Mouse (Mus musculus): ENCODE data around the gene Popdc3. TPM values are rescaled to one million over a fixed set of nuclear protein-coding genes. Genes with fewer than 3 reads are reported as not detected.

Popdc3 gene
- polyA plus RNA-seq, 1 experiment, result not detected

DNA sequence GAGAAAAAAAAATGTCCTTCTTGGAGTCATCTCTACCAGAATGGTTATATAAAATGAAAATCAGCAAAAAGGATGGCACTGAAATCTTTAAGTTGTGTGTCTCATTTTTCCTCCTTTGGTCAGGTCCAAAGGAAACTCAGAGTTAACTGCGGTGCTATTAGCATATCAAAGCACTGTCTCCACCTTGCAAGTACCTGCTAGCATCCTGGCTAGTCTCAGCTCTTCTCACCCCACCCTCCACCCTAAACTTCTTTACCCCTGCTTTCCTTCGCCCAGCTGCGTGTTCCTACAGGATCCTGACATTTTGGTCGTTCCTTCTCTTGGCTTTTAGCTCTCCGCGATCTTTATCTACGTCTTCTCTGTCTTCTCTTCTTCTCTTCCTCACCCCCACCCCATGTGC lies 110.5 kb downstream of the Popdc3 start:
- no peak for TF ChIP-seq GATA1 (IDR thresholded peaks at IDR 0.05; ENCODE audit: low read length)

GRCm38 (mm10) chr10:45289218-45290105 lies 111.6 kb downstream of the Popdc3 start:
- TF ChIP-seq GATA1 (IDR thresholded peaks at IDR 0.05; ENCODE audit: low read length), result no peak

DNA sequence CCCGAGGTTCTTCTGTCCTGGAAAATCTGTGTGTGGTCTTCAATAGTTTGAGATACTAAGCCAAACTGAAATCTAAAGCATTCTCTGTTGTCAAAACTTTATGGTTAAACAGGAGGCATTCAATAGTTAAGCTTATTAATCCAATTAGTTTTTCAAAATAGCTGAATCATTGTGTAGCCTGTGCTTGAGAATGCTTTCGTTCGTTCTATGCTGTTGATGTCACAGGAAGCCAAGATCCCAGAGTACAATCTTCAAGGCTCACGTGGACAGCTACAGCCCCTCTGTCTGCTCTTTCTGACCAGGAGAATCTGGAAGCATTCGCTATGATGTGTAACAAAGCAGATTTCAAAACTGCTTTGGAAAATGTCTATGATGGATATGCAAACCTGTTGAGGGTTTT lies 112.7 kb downstream of the Popdc3 start:
- TF ChIP-seq GATA1 (IDR thresholded peaks at IDR 0.05; ENCODE audit: low read length), result no peak

GRCm38 (mm10) chr10:45295093-45295492 lies 117.2 kb downstream of the Popdc3 start:
- TF ChIP-seq GATA1 (IDR thresholded peaks at IDR 0.05; ENCODE audit: low read length), result no peak

- TF ChIP-seq GATA1 (IDR thresholded peaks at IDR 0.05; ENCODE audit: low read length), result no peak
Observed at GRCm38 (mm10) chr10:45298503-45298902, 120.6 kb downstream of the Popdc3 start.

GRCm38 (mm10) chr10:45299509-45299908 lies 121.6 kb downstream of the Popdc3 start:
- no peak for TF ChIP-seq GATA1 (IDR thresholded peaks at IDR 0.05; ENCODE audit: low read length)

DNA sequence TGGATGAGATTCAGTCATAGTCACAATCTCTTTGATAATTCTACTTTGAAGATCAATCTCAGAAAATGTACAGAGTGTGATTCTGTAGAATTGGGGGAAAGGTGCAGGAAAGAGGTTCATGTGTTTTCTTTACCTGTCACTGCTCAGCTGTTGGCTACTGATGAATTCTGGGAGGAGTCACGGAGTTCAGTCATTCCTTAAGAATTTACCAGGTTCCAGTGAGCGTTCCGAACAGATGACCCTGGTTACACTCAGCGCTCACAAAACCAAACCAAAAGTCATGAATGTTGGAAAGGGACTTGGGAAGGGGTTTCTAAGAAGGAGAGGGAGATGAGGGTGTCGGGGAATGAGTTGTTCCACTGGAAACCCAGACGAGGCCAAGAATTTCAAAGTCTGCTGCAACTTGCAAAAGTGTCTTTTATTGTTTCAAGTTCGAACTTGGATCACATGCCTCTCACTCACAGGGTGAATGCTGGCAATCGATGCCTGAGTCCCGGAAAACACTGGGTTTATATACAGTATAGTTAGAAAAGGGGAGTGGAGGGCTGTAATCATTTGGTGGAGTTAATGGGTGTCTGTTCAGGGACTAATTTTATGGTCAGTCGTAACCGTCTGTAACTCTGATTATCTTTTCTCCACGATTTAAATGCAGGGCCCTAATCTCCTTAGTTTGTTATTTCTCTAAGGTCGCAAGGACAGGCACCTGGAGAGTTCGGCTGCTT lies 125.6 kb downstream of the Popdc3 start:
- no peak for TF ChIP-seq GATA1 (IDR thresholded peaks at IDR 0.05; ENCODE audit: low read length)

DNA sequence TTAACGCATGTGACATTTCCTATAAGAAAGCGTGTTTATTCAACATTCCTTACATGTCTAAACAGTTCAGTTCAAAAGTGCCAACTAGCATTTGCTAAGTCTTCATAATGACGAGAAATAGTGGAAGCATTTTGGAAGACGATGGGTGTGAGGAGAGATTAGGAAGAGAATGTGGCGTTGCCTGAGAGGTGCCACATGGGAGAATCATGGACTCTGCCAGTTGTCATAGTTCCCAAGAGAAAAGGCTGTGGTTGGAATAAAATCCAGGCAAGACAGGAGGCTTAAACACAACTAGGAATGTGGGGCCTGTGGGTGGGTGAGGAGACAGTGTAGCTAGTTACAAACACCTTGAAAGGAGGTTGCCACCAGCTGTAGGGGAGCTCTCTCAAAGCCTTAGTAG lies 127.3 kb downstream of the Popdc3 start:
- TF ChIP-seq GATA1 (IDR thresholded peaks at IDR 0.05; ENCODE audit: low read length), result no peak

DNA sequence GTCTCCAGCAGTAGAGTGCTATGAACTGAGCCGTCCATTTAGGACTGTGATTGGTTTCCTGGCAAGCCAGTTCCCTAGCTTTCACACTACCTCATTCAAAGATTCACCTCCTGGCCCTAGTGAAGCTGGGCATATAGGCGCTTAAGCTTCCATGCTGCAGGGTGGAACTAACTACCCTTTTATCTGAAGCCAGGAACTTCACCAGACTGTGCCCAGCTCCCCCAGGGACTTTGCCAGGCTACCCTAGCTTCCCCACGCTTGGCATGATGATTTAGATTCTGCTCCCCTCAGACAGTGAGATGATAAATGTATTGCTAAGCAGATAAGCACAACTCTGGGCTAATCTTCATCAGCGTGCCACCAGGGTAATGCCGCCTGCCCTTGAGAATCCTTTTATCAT lies 133.2 kb downstream of the Popdc3 start:
- TF ChIP-seq GATA1 (IDR thresholded peaks at IDR 0.05; ENCODE audit: low read length), result no peak

DNA sequence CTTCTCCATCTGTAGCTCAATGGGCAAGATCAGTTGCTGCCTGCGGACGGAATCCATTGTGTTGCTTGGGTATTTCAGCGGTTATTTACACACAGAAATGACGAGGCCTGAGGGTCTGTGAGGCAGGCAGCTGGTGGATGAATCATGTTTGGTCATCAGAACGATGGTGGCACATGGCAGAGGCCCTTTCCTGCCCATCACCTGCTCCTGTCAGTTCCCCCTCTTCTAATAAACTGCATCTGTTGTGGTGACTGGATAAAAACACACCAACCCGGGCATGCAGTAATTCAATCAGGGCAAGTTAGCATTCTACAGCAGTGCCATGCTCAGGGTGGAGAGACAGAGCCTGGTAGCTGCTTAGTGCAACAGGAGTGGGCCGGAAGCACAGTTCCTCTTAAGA lies 133.7 kb downstream of the Popdc3 start:
- no peak for TF ChIP-seq GATA1 (IDR thresholded peaks at IDR 0.05; ENCODE audit: low read length)

DNA sequence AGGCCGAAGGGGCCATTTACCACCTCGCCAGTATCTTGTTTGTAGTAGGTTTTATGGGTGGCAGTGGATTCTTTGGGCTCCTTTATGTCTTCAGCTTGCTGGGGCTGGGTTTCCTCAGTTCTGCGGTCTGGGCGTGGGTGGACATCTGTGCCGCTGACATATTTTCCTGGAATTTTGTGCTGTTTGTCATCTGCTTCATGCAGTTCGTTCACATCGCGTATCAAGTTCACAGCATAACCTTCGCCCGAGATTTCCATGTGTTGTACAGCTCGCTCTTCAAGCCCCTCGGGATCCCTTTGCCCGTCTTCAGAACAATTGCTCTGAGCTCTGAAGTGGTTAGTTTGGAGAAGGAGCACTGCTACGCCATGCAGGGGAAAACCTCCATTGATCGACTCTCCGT lies 137.0 kb downstream of the Popdc3 start:
- no peak for TF ChIP-seq GATA1 (IDR thresholded peaks at IDR 0.05; ENCODE audit: low read length)

DNA sequence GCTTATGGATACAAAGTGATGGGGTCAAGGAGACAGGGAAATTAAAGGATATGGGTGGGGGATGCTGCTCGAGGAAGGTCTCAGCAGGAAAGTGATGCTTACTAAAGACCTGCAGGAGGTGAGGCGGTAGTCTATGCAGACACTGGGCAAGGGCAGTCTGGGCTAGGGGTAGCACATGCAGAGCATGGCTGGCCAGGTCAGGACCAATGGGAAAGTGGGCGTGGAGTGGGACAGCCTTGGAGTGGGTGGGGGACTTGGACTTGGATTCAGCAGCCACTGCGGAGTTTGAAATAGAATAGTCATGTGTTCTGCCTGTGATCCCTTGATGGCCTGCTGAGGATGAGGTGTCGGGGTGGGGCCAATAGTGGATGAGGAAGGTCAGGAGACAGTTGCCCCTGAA lies 141.0 kb downstream of the Popdc3 start:
- no peak for TF ChIP-seq GATA1 (IDR thresholded peaks at IDR 0.05; ENCODE audit: low read length)

- no peak for TF ChIP-seq GATA1 (IDR thresholded peaks at IDR 0.05; ENCODE audit: low read length)
Observed at GRCm38 (mm10) chr10:45320296-45320695, 142.4 kb downstream of the Popdc3 start.

GRCm38 (mm10) chr10:45324159-45324558 lies 146.3 kb downstream of the Popdc3 start:
- TF ChIP-seq GATA1 (IDR thresholded peaks at IDR 0.05; ENCODE audit: low read length), result no peak

DNA sequence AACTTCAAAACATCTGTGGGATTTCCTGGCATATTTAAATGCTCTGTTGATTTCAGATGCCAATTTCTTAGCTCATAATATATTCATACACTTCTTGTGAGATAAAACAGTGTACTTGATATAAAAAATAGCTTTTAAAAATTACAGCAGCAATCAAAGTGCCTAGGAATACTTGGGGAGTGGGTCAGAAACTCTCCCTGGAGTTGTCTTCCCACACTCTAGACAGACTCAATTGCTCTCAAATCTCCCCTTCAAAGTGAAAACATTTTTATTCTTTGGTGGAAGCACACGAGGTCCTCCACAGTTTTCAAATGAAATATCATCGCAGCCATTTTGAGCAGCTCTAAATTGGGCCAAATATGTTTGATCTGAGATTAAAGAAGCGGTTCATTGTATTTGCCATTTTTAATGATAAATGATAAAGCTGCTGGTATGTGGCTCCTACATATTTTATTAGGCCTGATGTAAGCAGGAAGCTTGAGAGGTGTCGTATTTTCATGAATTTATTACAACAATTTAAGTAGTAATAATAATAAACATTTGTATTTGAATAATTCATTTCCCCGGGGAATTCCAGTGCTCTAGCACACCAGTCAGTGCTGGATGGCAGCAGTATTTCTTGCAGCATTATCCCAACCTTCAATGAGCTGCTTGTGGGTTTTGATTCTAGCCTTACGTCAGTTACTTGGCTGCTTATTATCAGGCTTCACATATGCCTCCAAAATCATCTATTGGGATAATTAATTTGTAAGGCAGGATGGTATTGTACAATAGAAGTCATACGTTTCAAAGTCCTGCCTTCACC lies 150.5 kb downstream of the Popdc3 start:
- no peak for TF ChIP-seq GATA1 (IDR thresholded peaks at IDR 0.05; ENCODE audit: low read length)

GRCm38 (mm10) chr10:45334925-45335324 lies 157.0 kb downstream of the Popdc3 start:
- no peak for TF ChIP-seq GATA1 (IDR thresholded peaks at IDR 0.05; ENCODE audit: low read length)
